Mouse (Mus musculus) hindbrain, embryonic 15.5 days (tissue): Measurements from ENCODE around the gene 1700029P11Rik. TPM values are rescaled to one million over a fixed set of nuclear protein-coding genes. Genes with fewer than 3 reads are reported as not detected.
A peak's percentile ranks its signal among the peaks of the same experiment; 100 is the strongest.

ENCODE experiments used
- ATAC-seq: fragments of 200-750 bp; cut with Nextera tagmentation; 2 replicates; pipeline ENCODE4 v1.8.0; 2017; ENCODE audit warnings: low read depth, moderate number of reproducible peaks, moderate TSS enrichment; ENCODE audit not compliant: low FRiP score
- H3K27ac ChIP-seq: fragments of 300-500 bp; sonication (generic); replicated peaks from 2 replicates; pipeline ENCODE4 v1.5.1; 2015; ENCODE audit warnings: mild to moderate bottlenecking, inconsistent platforms
- H3K27me3 ChIP-seq: fragments of 300-500 bp; sonication (generic); 2 replicates; pipeline ENCODE4 v1.6.1; 2015; ENCODE audit warnings: control low read depth, inconsistent platforms
- H3K36me3 ChIP-seq: fragments of 300-500 bp; sonication (generic); 2 replicates; pipeline ENCODE4 v1.6.1; 2015; ENCODE audit warnings: control low read depth, inconsistent platforms
- H3K4me1 ChIP-seq: fragments of 300-500 bp; sonication (generic); replicated peaks from 2 replicates; pipeline ENCODE4 v1.6.1; 2015; ENCODE audit warnings: control low read depth, inconsistent platforms
- H3K4me2 ChIP-seq: fragments of 300-500 bp; sonication (generic); 2 replicates; pipeline ENCODE4 v1.6.1; 2015; ENCODE audit warnings: moderate library complexity, mild to moderate bottlenecking, inconsistent platforms
- H3K4me3 ChIP-seq: fragments of 300-500 bp; sonication (generic); 2 replicates; pipeline ENCODE4 v1.5.1; 2015; ENCODE audit warnings: mild to moderate bottlenecking, inconsistent platforms
- H3K9ac ChIP-seq: fragments of 300-500 bp; sonication (generic); 2 replicates; pipeline ENCODE4 v1.6.1; 2015; ENCODE audit warnings: inconsistent platforms
- H3K9me3 ChIP-seq: fragments of 300-500 bp; sonication (generic); 2 replicates; pipeline ENCODE4 v1.6.1; 2016; ENCODE audit warnings: control low read depth, inconsistent platforms
- WGBS: fragments of 180-500 bp; shearing (Covaris S2); methylation state at CpG from one replicate; pipeline ENCODE4 v1.1.7; 2015; 5-methylcytosine and 5-hydroxymethylcytosine counted together
- polyA plus RNA-seq: library from polyadenylated mRNA; unstranded; fragments of >200 nt; fragmentation: Nextera tagmentation; extraction: Ambion mirVana; gene quantifications from 2 replicates; pipeline ENCODE4 v1.2.1, GENCODE M21; 2015

1700029P11Rik gene
- polyA plus RNA-seq, 1 experiment from 2014 or later, result not detected

DNA sequence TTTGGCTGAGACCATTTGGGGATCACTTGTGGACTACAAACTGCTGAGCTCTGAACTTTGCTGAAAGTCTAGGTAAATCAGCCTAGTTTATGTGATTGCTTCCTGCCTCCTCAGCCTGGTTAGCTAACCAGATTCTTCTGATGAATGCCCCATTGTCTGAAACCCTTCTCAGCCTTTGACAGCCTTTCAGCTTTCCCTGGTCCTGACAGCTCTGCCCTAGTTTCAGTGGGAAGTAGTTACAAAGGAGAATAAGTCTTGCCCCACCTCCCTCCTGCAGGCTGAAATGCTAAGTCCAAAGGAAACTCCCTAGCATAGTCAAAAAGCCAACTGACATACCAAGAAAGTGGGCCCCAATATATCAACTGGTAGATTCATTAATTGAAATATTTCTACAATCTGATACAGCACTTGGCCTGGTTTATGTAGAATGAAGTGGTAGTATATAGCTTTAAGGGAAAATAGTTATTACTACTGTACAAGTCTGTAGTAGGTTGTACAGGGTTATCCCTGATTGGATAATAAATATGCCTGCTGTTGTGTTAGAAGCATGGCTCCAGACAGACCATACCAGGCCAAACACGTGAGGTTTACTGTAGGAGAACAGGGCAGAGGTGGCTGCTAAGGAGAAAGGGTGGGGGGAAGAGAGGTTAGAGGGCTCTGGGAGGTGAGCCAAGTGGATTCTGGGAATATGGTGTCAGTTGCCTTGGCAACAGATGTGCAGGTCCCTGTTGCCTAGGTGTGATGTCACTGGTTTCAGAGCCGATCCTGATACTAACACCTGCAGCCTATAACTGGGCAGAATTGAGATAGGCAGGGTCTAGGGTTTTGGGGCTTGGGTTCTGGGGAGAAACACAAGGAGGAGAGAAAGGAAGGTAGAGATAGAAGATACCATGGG, 5.2 kb downstream of the 1700029P11Rik start:
- Histone ChIP-seq H3K9ac (no peak overlapping the region), H3K9me3 (no peaks in the 10 kb centered on the region), H3K4me3 (no peak overlapping the region), H3K4me2 (no peak overlapping the region), H3K36me3 (no peaks in the 10 kb centered on the region), H3K27me3 (no peaks in the 10 kb centered on the region), H3K27ac (0 out of 2 replicates have a peak overlapping the region, but pooled peaks have one; percentile 22), H3K4me1 (0 out of 2 replicates have a peak, but pooled peaks cover 9% of the 10 kb centered on the region)
- ATAC-seq, result no peak
- 54% methylated on average over 2 of the region's 2 CpGs for WGBS

DNA sequence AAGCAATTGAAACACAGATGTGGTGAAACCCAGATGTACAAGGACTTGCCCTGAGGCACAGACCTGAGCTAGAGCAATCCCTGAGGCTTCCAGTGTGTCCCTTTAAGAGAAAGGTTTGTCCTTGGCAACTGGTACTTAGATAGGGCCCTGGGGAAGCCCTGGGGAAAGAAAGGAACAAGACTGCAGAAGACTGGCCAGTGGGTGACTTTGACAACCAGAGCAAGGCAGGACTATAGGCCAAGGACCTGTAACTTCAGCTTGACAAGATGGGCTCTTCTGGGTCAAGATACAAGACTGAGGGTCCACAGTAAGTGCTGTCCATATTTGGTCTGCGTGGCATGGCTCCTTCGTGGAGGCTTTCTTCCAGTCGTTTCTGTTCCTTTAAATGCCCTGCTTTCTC, 7.3 kb downstream of the 1700029P11Rik start, which contains the start of gene Xrcc6:
Gene Xrcc6 (plus strand): TSS at position 190 of the 400 bp plus-strand sequence.
- WGBS, result 75% methylated on average over 3 of the region's 3 CpGs
- H3K27ac ChIP-seq, result no peak within 1 kb of the TSS

DNA sequence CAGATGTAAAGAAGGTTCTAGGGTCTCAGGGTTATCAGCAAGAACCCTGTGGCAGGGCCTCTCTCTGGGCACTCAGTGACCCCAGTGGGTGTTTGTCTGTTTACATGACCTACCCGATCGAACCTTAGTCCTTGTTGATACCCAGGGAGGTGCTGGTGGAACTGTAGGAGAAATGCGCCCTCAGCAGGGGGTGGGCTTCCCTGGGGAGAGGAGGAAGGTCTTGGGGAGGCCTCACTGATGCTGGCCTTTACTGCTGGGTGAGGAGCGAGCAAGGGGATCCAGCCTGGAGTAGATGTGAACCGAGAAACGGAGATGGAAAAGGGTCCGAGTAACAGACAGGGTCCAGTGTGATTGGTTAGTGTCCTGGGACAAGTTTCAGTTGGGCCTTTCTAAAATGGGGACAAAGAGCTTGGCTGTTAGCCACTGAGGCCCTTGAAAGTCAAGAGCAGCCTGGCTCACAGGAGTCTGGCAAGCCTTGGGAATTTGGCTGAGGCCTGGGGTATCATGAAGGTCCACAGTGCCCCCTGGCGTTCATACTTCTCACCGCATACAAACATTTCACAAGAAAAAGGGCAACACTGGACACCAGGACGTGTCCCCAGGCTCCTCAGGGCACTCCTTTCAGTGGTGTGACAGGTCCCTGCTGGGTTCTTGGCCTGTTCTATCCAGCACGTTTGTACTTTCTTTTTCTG, 9.2 kb downstream of the 1700029P11Rik start:
- Histone ChIP-seq H3K27me3 (no peaks in the 10 kb centered on the region), H3K9me3 (no peaks in the 10 kb centered on the region), H3K4me2 (no peak overlapping the region), H3K9ac (no peak overlapping the region), H3K4me1 (0 out of 2 replicates have a peak, but pooled peaks cover 9% of the 10 kb centered on the region), H3K4me3 (no peak overlapping the region), H3K36me3 (peaks cover 17% of the 10 kb centered on the region), H3K27ac (no peak overlapping the region)
- ATAC-seq, result peak; percentile 82
- 36% methylated on average over 11 of the region's 11 CpGs for WGBS

More for the DNA sequence above, 7.3 kb downstream of the 1700029P11Rik start, which contains the start of gene Xrcc6:
- H3K4me1 ChIP-seq, result 0 out of 2 replicates have a peak, but pooled peaks cover 9% of the 10 kb centered on the region
- H3K27me3 ChIP-seq, result no peaks in the 10 kb centered on the region
- no peak within 1 kb of the TSS for H3K9ac ChIP-seq
- H3K36me3 ChIP-seq, result peaks cover under 1% of the 10 kb centered on the region; the same call in 1 of the 2 replicates
- no peaks in the 10 kb centered on the region for H3K9me3 ChIP-seq
- no peak within 1 kb of the TSS for H3K4me3 ChIP-seq
- no peak within 1 kb of the TSS for H3K4me2 ChIP-seq
- ATAC-seq, result no peak

DNA sequence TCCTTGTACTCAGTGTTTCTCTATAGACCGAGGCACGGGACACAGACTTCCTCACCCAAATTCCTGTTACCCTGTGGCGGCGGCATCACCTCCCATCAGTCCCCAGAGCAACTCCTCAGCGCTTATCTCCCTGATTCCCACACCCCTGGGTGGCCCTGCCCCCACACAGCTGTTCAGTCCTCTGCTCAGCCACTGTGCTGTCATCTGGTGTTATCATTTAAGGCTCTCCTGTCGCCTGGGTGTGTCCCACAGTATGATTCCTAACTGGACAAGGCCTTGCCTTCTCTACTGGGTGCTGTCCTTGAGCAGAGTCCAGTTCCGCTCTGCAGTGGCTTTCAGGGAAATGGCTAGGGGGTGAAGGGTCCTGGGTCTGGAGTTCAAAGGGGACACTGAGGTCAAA, 10.2 kb downstream of the 1700029P11Rik start:
- Histone ChIP-seq H3K4me3 (no peak overlapping the region), H3K4me1 (0 out of 2 replicates have a peak, but pooled peaks cover 9% of the 10 kb centered on the region), H3K9me3 (no peaks in the 10 kb centered on the region), H3K27me3 (no peaks in the 10 kb centered on the region), H3K9ac (no peak overlapping the region), H3K27ac (no peak overlapping the region), H3K4me2 (no peak overlapping the region), H3K36me3 (peaks cover 18% of the 10 kb centered on the region)
- WGBS, result 50% methylated on average over 7 of the region's 7 CpGs
- no peak for ATAC-seq

DNA sequence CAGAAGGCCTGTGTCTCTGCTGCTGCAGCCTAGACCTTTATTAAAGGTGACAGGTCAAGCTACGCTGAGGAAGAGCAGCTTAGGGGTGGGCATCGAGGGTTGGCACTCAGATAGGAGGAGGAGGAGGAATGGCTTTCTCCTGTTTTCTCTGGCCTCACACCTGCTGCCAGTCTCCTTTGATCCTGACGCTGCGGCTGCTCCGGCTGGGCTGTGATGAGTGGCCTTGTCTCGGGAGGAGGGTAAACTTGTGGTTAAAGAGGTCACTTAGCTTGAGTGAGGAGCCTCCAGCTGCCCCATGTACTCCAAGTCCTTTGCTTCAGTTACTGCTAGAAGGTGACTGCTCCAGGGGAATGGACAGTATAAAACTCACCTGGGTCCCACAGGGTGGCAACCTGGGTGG, 13.7 kb downstream of the 1700029P11Rik start:
- no peak overlapping the region for H3K9ac ChIP-seq
- H3K27ac ChIP-seq, result no peak overlapping the region
- ATAC-seq, result no peak
- no peaks in the 10 kb centered on the region for H3K27me3 ChIP-seq
- WGBS, result 88% methylated on average over 6 of the region's 6 CpGs
- H3K4me3 ChIP-seq, result no peak overlapping the region
- 0 out of 2 replicates have a peak, but pooled peaks cover 4% of the 10 kb centered on the region for H3K4me1 ChIP-seq
- no peak overlapping the region for H3K4me2 ChIP-seq
- H3K36me3 ChIP-seq, result peaks cover 47% of the 10 kb centered on the region
- no peaks in the 10 kb centered on the region for H3K9me3 ChIP-seq

DNA sequence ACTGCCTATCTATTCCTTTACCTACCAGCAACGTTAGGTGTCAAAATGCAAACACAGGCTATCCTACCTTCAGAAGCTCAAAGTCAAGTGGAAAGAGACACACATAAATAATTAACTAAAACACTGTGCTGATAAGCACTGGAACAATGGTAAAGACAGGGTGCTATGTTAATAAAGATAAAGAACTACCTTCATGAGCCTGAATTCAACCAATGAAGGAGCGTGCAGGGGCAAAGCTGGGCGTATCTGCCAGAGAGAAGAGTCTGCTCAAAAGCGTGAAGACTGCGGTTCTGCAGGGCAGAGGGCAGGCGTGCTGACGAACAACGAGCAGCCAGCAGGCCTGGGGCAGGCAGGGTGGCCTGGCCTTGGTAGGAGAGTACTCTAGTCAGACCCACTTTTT, 23.9 kb downstream of the 1700029P11Rik start:
- 94% methylated on average over 8 of the region's 8 CpGs for WGBS
- peaks cover 15% of the 10 kb centered on the region for H3K36me3 ChIP-seq

DNA sequence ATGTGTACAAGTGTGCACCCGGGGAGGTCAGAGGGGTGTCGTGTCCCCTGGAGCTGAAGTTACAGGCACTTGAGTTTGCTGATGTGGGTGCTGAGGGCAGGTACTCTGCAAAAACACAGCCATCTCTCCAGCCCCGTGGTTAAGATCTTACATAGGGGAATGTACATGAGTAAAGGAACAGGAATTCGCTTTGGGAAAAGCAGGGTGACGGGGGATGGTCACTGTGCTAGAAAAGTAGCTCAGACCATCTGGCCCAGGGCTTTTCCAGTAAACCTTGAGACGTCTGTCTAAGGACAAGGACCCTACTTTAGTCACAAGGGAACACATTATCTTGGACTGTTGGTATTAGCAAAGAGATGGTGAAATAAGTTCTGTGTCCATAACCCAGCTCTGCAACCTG, 31.6 kb downstream of the 1700029P11Rik start:
- Histone ChIP-seq H3K9me3 (no peaks in the 10 kb centered on the region), H3K4me1 (peaks cover 24% of the 10 kb centered on the region), H3K4me2 (no peak overlapping the region), H3K4me3 (no peak overlapping the region), H3K27ac (no peak overlapping the region), H3K27me3 (no peaks in the 10 kb centered on the region), H3K36me3 (no peaks in the 10 kb centered on the region), H3K9ac (no peak overlapping the region)
- WGBS, result 94% methylated on average over 6 of the region's 6 CpGs
- ATAC-seq, result no peak

More for the DNA sequence above, 23.9 kb downstream of the 1700029P11Rik start:
- H3K9me3 ChIP-seq, result no peaks in the 10 kb centered on the region
- ATAC-seq, result no peak
- no peak overlapping the region for H3K9ac ChIP-seq
- no peaks in the 10 kb centered on the region for H3K27me3 ChIP-seq
- H3K4me1 ChIP-seq, result no peaks in the 10 kb centered on the region
- H3K4me3 ChIP-seq, result no peak overlapping the region
- no peak overlapping the region for H3K27ac ChIP-seq
- no peak overlapping the region for H3K4me2 ChIP-seq

DNA sequence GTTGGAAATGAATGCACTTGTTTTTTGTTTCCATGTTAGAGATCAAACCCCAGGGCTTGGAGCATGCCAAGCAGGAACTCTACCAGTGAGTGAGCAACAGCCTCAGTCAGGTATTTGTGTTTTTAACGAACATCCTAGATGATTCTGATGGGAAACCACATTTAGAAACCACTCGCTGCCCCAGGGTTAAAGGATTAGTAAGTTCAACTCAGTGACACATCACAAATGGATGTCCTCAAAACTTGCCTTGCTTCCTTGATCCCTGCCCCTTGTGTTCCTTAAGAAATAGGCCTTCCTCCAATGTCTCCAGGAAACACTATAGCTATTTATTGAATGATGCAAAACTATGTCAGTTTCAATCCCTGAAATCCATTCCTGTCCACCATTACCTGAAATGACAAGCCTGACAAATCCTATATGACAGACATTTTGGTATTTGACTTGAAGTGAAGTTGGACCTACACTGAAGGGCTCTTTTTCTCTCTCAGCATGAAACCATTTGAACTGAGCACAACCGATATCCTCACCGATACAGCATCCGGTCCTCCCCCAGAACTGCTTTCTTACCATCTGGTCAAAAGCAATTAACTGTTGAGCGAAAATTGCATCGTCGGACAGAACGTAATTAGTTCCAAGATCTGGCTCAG, 34.5 kb downstream of the 1700029P11Rik start:
- 18% methylated on average over 9 of the region's 9 CpGs for WGBS
- peak overlapping the region; percentile 84; the same call in 1 of the 2 replicates for H3K27ac ChIP-seq

DNA sequence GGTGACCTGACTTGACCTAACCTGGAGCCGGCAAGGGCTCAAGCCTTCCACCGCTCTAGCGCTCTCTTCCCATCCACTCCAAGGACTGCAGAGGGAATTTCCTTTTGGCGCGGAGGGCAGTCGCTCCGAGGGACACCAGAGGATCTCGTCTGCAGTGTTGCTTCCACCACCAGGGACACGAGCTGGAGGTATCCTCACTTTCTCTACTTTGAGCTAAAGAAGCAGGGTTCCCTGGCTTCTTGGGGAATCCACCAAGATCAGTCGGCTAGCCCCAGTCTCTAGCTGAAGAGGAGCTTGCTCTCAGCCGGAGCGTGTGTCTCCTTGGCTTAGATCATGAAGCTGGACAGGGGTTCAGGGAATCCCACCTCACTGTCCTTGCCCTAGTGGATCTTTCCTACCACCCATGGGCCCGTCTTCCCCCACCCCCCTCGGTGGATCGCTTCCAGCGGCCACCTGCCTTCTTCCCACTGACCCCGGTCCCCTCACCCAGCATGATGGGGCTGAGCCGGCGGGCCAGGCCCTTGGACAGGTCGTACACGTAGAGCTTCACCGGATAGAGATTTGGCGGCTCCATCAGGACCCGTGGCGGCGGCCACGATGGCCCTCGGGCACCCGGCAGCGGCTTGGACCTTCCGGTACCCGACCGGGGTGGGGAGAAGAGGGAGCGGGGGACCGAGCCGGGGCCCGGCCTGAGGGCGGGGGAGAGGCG, 35.2 kb downstream of the 1700029P11Rik start:
- Histone ChIP-seq H3K4me1 (peaks cover 30% of the 10 kb centered on the region), H3K9me3 (no peaks in the 10 kb centered on the region), H3K4me3 (peak overlapping the region; percentile 77), H3K27me3 (no peaks in the 10 kb centered on the region), H3K36me3 (peaks cover 13% of the 10 kb centered on the region), H3K9ac (peak overlapping the region; percentile 83), H3K27ac (peak overlapping the region; percentile 84), H3K4me2 (peak overlapping the region; percentile 94)
- WGBS, result under 1% methylated on average over 35 of the region's 39 CpGs
- ATAC-seq, result peak; percentile 14

More for the DNA sequence above, 34.5 kb downstream of the 1700029P11Rik start:
- ATAC-seq, result no peak
- peaks cover 10% of the 10 kb centered on the region for H3K36me3 ChIP-seq
- peak overlapping the region; percentile 83 for H3K9ac ChIP-seq
- H3K4me1 ChIP-seq, result peaks cover 30% of the 10 kb centered on the region
- no peaks in the 10 kb centered on the region for H3K27me3 ChIP-seq
- H3K9me3 ChIP-seq, result no peaks in the 10 kb centered on the region
- H3K4me3 ChIP-seq, result peak overlapping the region; percentile 77
- peak overlapping the region; percentile 94 for H3K4me2 ChIP-seq

DNA sequence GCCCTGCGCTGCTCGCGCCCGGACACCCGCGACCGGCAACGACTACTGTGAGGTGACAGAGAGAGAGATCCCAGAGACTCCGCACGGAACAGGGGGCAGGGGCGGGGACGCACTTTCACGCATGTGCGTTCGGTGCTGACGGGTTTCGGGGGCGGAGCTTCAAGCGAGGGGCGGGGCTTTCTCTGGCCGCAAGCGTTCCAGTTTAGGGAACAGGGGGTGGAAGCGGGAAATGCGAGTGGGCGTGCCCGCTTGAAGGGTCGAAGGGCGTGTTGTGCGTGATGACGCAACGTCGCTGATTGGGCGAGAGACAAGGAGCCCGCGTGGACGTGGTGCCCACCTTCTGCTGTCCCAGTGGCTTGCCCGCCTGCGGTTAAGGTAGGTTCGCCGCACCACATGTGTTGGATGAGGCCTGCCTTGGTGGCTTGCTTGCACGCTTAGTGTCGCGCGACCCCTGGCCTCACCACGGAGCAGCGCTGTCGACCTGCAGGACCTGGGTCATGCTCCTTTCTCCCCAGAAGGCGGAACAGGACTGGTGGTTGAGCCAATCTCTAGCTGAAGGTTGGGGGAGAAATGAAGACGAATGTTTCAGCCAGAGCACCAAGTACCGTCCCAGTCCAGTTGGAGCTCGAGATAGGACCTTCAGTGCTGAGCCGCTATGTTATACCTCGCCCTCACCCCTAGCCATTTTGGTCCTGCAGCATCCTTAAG, 35.9 kb downstream of the 1700029P11Rik start:
- WGBS, result under 1% methylated on average over 47 of the region's 53 CpGs
- peak overlapping the region; percentile 84 for H3K27ac ChIP-seq
- peak overlapping the region; percentile 77 for H3K4me3 ChIP-seq
- peak; percentile 98 for ATAC-seq
- H3K9me3 ChIP-seq, result no peaks in the 10 kb centered on the region
- H3K9ac ChIP-seq, result peak overlapping the region; percentile 83
- no peaks in the 10 kb centered on the region for H3K27me3 ChIP-seq
- peaks cover 30% of the 10 kb centered on the region for H3K4me1 ChIP-seq
- peaks cover 13% of the 10 kb centered on the region for H3K36me3 ChIP-seq
- H3K4me2 ChIP-seq, result peak overlapping the region; percentile 94
